Mouse (Mus musculus): ENCODE data around the gene Rabggta.

GRCm38 (mm10) chr14:55709509-55709908 is 12.6 kb downstream of the Rabggta start:
- TF ChIP-seq CTCF (IDR thresholded peaks at IDR 0.05) (no peak), EP300 (IDR thresholded peaks at IDR 0.05) (no peak)
